Mouse (Mus musculus) heart, adult 8-10 months (tissue): ENCODE results near the gene Atpaf1. TPM values are rescaled to one million over a fixed set of nuclear protein-coding genes. Genes with fewer than 3 reads are reported as not detected.

Experiments used
- DNase-seq: peaks from one replicate; pipeline ENCODE4 v3.0.0; 2022; ENCODE audit warnings: low spot score
- total RNA-seq, 4 experiments: library from RNA; stranded (reverse); gene quantifications; 2 replicates each; pipeline ENCODE4 v1.2.4; 2022

The Atpaf1 gene
- total RNA-seq, 4 experiments from 2014 or later = 110 to 119 (median 113) TPM

DNA sequence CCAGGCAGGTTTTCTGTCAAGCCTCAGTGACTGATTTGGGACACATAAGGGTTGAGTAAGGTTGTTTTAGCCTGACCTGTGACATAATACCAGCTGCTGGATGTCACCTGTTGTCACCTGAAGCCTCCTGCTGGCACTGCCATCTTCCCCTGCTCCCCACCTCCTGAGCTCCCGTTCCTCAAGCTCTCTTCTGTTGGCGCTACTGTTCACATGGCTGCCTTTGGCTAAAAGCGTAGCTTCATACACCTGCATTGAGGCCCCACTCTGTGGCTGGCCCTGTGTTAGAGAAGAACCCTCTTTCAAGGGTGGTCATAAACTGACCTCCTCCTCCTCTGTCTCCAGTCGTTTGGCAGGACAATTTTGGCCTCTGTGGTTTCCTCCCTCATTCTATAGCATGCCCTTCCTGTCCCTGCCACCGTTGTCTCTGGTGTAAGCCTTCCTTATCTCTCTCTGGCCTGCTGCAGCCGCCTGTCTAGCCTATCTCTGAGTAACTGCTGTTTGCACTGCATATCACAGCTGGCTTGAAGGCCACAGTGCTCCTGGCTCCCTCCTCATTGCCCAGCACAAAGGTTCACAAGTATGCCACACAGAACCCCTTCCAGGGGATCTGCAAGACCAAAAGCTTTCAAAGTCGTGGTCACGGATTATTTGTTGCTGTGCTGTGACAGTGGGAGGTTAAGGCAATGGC is 64.5 kb downstream of the Atpaf1 start:
- DNase-seq = no peak

DNA sequence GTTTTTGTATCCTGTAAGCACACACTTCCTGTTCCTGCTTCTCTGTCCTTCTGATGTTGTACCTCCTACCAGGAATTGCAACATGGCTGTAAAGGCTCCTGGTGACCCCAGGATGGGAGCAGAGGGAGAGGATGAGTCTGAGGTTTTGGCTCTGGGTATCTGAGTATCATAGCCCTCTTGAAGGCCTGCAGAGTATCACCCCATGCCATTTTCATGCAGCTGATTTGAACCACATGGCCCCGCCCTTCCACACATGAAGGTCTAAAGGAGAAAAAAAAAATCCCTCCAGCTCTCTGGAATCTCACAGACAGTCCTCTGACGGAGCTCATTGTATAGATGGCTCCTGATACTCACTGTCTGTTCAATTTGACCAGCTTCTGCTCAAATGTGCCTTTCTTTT is 65.5 kb downstream of the Atpaf1 start:
- no peak for DNase-seq

DNA sequence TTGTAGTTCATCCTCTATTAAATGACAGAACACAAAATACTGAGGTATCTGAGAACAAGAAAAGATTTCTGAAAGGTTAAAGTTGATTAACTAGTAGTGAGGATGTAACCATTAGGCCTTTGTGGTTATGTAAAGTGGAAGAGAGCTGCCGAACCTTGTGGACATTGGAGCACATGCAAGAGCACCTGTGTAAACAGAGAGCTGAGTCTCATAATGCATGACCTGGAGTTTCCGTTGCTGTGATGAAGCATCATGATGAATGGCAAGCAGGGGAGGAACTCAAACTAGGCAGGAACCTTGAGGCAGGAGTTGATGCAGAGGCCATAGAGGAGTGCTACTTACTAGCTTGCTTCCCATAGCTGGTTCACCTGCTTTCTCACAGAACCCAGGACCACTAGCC is 66.0 kb downstream of the Atpaf1 start:
- DNase-seq = no peak

DNA sequence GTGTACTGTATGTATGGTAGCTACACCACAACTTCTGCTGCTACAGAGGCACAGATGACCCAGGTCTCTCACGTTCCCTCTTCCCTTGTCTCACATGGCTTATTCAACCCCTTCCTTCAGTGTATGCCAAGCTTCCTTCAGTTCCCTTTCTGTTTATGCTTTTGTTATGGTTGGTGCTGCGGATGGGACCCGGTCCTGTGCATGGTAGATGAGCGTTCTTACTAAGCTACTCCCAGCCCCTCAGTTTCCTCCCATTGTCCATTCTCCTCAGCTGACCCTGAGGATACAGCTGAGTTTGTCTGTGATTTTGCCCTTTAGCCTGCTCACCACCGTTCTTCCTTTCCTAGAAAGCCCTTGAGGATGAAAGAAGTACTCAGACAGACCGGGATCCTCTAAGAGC is 67.0 kb downstream of the Atpaf1 start:
- DNase-seq = no peak

DNA sequence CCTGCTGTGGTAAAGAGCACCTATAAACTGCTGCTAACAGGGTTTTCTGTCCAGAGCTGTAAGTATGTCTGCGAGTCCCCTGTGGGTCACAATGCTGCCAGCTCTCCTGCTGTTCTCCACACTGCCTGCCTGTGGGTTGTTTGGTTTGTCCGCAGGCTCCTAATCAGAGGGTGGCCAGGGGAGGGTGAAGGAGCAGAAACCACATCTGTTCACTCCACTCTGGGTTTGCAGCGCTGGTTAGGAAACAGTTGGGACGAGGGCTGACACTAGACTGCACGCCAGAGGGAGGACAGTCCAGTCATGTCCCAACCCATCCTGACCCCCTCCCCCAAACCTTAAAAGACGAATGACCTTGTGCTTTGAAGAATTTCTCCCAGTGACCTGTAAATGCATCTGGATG is 70.5 kb downstream of the Atpaf1 start:
- DNase-seq = no peak

DNA sequence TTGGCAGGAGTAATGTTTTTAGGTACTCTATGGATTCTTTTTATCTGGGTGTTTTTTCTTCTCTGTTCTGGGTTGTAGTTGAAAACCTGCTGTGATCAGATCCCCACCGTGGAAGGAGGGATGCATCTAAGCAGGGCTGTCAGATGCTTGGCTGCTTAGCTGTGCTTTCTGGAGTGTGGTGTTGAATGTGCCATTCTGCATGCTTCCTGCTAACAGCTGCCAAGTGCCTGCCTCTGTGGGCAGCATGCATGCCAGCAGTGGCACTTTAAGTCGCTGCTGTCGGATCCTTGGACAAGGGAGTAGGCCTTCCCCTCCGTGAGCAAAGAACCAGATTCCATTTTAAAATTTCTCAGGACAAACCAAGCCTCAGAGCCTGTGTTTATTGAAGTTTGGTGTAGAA is 71.0 kb downstream of the Atpaf1 start:
- DNase-seq = no peak

DNA sequence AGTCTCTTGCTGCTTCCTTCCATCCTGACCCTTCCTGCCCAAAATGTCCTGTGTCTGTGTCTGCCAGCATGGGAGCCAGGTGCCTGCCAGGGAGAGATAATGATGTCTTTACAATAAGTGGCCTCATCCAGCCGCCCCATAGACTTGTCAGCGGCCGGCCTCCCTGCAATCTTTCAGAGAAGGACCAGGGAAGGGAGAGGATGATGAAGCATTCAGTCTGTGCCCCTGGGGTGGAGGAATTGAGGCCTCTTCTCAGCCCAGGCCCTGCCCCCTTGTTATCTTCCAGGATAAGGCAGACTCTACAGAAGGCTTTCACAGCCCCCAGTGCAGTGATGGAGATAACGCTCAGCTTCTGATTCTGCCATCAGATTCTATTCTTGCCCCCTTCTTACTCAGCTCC is 71.7 kb downstream of the Atpaf1 start:
- no peak for DNase-seq

DNA sequence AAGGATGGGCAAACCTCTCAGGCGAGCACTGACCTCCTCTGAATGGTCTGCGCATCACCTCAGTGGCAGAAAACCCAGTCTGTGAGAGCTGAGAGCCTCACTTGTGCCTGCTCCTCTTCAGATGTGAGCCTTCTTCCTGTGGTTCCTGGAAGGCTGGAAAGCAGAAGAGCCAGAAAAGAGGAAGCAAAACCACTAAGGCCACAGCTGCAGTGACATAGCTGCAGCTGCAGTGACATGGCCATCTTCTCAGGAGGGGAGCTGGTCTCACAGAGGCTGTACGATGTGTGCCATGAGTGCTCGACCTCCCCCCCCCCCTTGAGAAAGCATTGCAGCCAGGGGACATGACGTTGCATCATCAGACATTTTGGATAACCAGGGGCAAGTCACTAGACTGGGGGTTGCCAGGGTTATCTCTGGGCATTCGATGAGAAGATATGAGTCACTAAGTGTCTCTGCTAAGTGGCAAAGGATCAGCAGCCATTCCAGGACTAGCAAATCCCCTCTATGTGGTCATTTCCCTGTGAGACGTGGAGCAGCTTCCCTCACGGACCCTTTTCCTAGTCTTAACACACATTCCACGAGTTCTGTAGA is 72.8 kb downstream of the Atpaf1 start:
- DNase-seq = no peak

DNA sequence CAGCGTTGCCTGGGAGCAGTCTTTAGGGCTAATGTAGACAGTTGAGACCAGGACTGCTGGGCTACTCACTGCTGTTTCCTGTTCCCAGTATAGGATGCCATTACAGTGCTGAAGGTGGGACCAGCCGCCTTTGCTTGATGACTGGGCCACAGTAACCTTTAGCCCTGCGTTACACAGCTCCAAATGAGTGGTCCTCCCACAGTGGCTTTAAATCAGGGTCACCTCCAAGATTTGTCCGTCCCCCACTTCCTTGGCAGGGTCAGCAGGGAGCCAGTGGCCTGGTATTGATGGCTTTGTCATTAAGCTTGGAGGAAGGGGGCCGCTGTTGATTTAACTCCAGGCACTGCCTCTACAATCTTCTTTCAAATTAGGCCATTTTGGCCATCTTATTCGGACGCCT is 78.7 kb downstream of the Atpaf1 start:
- no peak for DNase-seq

DNA sequence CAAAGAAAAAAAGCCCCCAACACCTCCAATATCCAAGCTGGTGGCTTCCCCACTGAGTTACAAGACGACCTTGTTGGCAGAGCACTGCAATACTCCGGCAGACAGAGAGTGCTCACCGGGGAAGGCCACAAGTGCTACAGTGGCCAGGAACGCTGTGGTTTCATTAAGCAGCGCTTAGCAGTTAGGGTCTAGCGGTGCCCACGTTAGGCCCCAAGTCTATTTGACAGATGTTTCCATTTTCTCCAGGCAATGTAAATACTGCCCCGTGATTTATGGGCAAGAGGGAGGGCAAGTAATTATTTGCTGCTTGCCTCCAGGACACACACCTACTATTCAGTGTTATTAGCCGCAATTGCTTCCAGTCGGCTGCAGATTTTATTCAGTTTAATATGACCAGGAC is 79.3 kb downstream of the Atpaf1 start:
- no peak for DNase-seq

Other genes with a start within 250 kb of the Atpaf1 start
- gene Cyp4a31, start 221.2 kb upstream of the Atpaf1 start, total RNA-seq = not detected
- gene Cyp4a32, start 183.8 kb upstream of the Atpaf1 start, total RNA-seq = not detected
- 10 to 100 TPM; 26.4 to 38.4 (median 34.4) TPM for gene Cyp4b1, start 137.1 kb upstream of the Atpaf1 start, total RNA-seq
- gene Efcab14, start 47.1 kb upstream of the Atpaf1 start, total RNA-seq = 10 to 100 TPM; 39.9 to 43.2 (median 42.3) TPM
- gene Tex38, start 3.8 kb upstream of the Atpaf1 start, total RNA-seq = 1 to 10 TPM in 3 of 4 experiments, under 1 TPM in 1; 0.47 to 2.5 (median 1.4) TPM
- 1 to 10 TPM; 3.2 to 4.1 (median 3.4) TPM for gene Mob3c, start 43.3 kb downstream of the Atpaf1 start, total RNA-seq
- gene Mknk1, start 54.4 kb downstream of the Atpaf1 start, total RNA-seq = 10 to 100 TPM; 22.2 to 27.6 (median 25.6) TPM
- gene Kncn, start 99.6 kb downstream of the Atpaf1 start, total RNA-seq = not detected
- not detected for gene 6430628N08Rik, start 105.9 kb downstream of the Atpaf1 start, total RNA-seq
- gene Dmbx1, start 155.1 kb downstream of the Atpaf1 start, total RNA-seq = not detected
- under 1 TPM in 3 of 4 experiments, not detected in 1; 0.34 to 0.82 (median 0.49) TPM for gene Faah, start 233.1 kb downstream of the Atpaf1 start, total RNA-seq